Mouse (Mus musculus): Measurements from ENCODE around the gene Coq5. TPM values are rescaled to one million over a fixed set of nuclear protein-coding genes. Genes with fewer than 3 reads are reported as not detected.
"Not testable (repeated sequence)": the region's sequence is repeated elsewhere in the genome, so short reads cannot be mapped to it uniquely, and the experiment has no call there.

Coq5 gene
- polyA plus RNA-seq, 1 experiment = 17.5 TPM

DNA sequence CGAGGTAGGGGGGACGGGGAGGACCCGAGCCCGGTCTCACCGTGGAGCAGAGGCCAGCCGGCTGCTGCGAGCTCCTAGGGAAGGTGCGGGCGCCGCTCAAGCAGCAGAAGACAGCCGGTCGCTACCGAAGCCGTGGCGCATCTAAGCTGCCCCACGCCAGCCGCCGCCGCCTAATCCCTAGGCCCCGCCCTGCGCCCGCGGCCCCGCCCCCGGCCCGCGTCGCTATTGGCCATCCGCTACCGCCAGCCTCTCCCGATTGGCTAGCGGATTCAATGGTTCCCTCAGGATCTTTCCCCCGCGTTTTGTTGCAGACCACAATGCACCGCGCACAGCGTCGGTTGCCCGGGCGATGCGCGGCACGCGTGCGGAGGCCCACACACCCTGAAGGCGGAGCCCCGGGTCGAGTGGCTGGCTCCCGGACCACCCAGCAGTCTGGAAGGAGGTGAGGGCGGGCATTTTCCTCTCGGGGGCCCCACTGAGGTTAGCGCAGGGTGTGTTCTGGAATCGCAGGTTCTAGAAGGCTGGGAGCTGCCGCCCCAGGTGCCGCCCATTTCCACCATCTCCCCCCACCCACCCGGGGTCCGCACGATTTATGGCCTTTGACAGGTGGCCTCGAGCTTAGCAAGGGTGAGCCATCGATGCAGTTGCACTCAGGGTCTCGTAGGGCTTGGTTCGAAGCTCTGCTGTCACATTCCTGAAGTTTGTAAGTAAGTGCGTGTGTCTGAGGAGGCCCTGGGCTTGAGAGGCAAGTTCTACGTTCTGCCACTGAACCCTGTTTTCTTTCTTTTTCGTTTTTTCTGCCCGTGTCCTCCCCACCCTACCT is 21.5 kb downstream of the Coq5 start, which contains the start of gene Dynll1:
Gene Dynll1, minus strand, starts transcription at position 208 of the 823 bp plus-strand sequence.
- TF ChIP-seq POLR2A (IDR thresholded peaks at IDR 0.05; ENCODE audit: low read depth, low read length) (peak; percentile 96), CTCF (IDR thresholded peaks at IDR 0.05; ENCODE audit: borderline replicate concordance, insufficient read depth, low read length) (no peak)
- Histone ChIP-seq H3K4me3 (ENCODE audit: insufficient read depth, low read length) (peak within 1 kb of the TSS; percentile 62), H3K27ac (ENCODE audit: insufficient read depth, low read length) (peak within 1 kb of the TSS; percentile 45), H3K4me1 (ENCODE audit: control insufficient read depth, insufficient read depth, low read length) (peaks cover 4% of the 10 kb centered on the region; the same call in 1 of the 2 replicates)

DNA sequence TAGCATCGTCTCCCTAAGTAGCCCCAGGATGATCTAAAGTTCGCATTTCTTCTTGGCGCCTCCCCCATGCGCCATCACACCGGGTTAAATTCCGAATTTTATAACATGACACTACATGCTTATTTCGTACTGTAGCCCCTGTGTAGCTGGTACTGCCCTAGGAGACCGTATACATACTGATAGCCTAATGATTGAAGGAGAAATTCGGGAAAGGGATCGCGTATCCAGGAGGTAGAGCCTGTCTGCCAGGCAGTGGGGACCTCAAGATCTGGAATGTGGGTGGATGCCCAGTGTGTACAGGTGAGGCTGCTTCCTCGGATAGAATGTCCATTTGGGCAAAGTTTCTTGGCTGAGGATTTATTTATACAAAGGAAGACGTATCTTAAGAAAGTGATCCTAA is 22.1 kb downstream of the Coq5 start:
- no peak for TF ChIP-seq POLR2A (IDR thresholded peaks at IDR 0.05; ENCODE audit: low read depth, low read length)
- TF ChIP-seq CTCF (IDR thresholded peaks at IDR 0.05; ENCODE audit: borderline replicate concordance, insufficient read depth, low read length) = no peak

DNA sequence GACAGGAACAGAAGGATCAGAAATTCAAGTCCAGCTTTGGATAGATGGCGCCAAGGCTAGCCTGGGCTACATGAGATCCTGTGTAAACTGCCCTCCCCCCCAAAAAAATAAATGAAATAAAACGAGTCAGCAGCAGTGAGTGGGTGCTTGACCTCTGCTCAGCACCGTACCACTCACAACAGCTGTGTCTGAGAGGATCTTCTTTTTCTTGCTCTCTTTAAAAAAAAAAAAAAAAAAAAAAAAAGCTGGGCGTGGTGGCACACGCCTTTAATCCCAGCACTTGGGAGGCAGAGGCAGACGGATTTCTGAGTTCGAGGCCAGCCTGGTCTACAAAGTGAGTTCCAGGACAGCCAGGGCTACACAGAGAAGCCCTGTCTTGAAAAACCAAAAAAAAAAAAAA is 22.7 kb downstream of the Coq5 start:
- H3K4me3 ChIP-seq (ENCODE audit: insufficient read depth, low read length) = not testable (repeated sequence)

More for the DNA sequence above, 22.1 kb downstream of the Coq5 start:
- H3K4me3 ChIP-seq (ENCODE audit: insufficient read depth, low read length) = peak overlapping the region; percentile 49
- H3K4me1 ChIP-seq (ENCODE audit: control insufficient read depth, insufficient read depth, low read length) = peaks cover 4% of the 10 kb centered on the region; the same call in 1 of the 2 replicates
- H3K27ac ChIP-seq (ENCODE audit: insufficient read depth, low read length) = peak overlapping the region; percentile 4; the same call in 1 of the 2 replicates

DNA sequence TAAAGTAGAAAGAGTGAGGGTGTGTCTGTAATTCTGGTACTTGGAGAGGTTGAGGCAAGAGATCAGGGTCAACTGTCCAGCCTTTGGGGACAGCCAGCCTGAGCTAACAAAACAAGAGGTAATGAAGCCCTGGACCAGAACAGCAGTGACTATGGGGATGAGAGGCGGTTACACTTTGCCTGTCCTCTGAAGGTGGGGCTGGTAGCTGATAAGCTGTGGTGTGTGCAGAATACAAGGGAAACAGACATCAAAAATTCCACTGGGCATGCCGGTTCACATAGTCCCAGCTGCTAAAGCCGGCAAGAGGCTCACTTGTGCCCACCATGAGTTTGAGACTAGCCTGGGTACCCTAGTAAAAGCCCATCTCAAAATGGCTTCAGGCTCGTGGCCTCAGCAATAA is 32.9 kb downstream of the Coq5 start:
- H3K4me1 ChIP-seq (ENCODE audit: control insufficient read depth, insufficient read depth, low read length) = no peaks in the 10 kb centered on the region
- TF ChIP-seq CTCF (IDR thresholded peaks at IDR 0.05; ENCODE audit: borderline replicate concordance, insufficient read depth, low read length) (no peak), POLR2A (IDR thresholded peaks at IDR 0.05; ENCODE audit: low read depth, low read length) (no peak)
- no peak overlapping the region for H3K4me3 ChIP-seq (ENCODE audit: insufficient read depth, low read length)
- no peak overlapping the region for H3K27ac ChIP-seq (ENCODE audit: insufficient read depth, low read length)

More for the DNA sequence above, 22.7 kb downstream of the Coq5 start:
- not testable (repeated sequence) for H3K27ac ChIP-seq (ENCODE audit: insufficient read depth, low read length); H3K4me1 ChIP-seq (ENCODE audit: control insufficient read depth, insufficient read depth, low read length)

DNA sequence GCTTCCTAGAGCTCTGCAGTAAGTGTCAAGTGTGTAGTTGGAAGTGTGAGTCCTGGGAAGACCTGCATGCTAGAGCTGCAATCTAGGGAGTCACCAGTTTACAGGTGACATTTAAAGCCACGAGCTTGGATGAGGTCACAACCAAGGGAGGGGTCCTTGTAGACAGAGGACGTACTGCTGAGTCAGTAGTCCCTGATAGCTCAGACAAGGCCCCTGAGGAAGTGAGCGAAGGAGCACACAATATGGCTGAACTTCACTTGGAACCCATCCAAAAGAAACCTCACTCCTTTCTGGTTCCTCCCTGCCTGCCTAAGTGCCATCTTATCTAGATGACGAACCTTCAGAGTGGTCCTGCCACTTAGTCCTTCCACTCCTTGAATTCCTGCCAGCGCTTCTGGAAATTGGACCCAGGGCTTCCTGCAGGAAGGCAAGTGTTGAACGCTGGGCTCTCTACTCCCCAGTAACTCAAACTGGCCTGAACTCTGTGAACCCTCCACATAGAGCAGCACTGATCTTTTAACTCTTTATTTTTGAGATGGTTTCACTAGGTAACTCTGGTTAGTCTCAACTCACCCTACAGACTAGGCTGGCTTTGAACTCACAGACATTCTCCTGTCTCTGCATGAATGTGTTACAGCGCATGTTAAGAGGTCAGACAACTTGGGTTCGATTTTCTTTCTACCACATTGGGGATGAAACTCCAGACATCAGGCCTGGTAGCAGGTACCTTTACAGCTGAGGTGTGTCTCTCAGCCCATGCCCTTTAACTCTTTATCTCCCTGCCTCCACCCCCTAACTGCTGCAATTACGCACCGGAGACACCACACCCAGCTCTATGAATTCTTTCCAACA is 33.6 kb downstream of the Coq5 start:
- Histone ChIP-seq H3K4me3 (ENCODE audit: insufficient read depth, low read length) (no peak overlapping the region), H3K27ac (ENCODE audit: insufficient read depth, low read length) (no peak overlapping the region), H3K4me1 (ENCODE audit: control insufficient read depth, insufficient read depth, low read length) (peaks cover 2% of the 10 kb centered on the region; the same call in 1 of the 2 replicates)
- TF ChIP-seq POLR2A (IDR thresholded peaks at IDR 0.05; ENCODE audit: low read depth, low read length) = no peak
- no peak for TF ChIP-seq CTCF (IDR thresholded peaks at IDR 0.05; ENCODE audit: borderline replicate concordance, insufficient read depth, low read length)

DNA sequence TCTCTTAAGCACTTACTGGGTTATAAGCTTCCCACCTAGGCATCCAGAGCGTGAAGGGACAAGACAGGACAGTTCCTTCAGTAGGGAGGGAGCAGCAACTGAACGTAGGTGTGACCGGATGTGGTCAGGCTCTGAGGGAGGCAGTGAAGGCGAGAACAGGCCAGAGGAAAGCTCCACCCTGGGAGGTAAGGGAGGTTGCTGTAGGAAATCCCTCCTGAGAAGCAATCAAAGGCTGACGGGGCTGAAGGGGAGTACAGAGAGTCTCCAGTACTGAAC is 34.1 kb downstream of the Coq5 start:
- Histone ChIP-seq H3K4me3 (ENCODE audit: insufficient read depth, low read length) (no peak overlapping the region), H3K4me1 (ENCODE audit: control insufficient read depth, insufficient read depth, low read length) (peaks cover 2% of the 10 kb centered on the region; the same call in 1 of the 2 replicates), H3K27ac (ENCODE audit: insufficient read depth, low read length) (no peak overlapping the region)
- TF ChIP-seq CTCF (IDR thresholded peaks at IDR 0.05; ENCODE audit: borderline replicate concordance, insufficient read depth, low read length) = no peak
- no peak for TF ChIP-seq POLR2A (IDR thresholded peaks at IDR 0.05; ENCODE audit: low read depth, low read length)

DNA sequence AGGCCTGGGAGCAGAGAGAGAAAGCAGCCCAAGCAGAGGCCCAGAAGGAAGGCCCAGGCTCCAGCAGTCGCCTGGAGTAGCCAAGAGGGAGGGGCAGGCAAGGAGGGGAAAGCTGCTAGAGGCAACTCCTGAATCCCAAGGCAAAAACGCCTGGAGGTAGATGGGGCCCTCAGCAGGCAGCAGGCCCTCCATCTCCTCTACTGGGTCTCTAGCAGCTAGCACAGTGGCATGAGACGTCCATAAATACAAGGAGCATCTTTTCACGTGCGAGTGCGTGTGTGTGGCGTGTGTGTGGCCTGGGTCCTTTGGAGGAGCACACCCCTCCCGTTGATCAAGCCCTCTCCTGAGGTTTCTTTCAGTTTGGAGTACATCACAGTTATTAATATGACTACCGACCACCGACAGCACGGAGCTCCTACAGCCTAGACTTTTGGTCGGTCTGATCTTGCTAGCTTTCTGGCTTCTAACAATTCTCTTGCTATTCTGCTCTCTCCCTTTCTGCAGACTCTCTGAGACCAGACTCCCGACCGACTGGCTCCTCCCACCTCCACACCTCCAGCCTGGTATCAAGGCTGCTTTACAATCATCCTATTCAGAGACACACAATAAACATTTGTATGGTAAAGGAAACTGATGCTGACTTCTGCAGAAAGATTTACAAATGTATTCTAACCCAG is 37.6 kb downstream of the Coq5 start:
- TF ChIP-seq POLR2A (IDR thresholded peaks at IDR 0.05; ENCODE audit: low read depth, low read length) (no peak; the same call in 1 of the 2 replicates), CTCF (IDR thresholded peaks at IDR 0.05; ENCODE audit: borderline replicate concordance, insufficient read depth, low read length) (no peak)
- Histone ChIP-seq H3K4me3 (ENCODE audit: insufficient read depth, low read length) (no peak overlapping the region), H3K4me1 (ENCODE audit: control insufficient read depth, insufficient read depth, low read length) (peaks cover 2% of the 10 kb centered on the region; the same call in 1 of the 2 replicates), H3K27ac (ENCODE audit: insufficient read depth, low read length) (no peak overlapping the region)

DNA sequence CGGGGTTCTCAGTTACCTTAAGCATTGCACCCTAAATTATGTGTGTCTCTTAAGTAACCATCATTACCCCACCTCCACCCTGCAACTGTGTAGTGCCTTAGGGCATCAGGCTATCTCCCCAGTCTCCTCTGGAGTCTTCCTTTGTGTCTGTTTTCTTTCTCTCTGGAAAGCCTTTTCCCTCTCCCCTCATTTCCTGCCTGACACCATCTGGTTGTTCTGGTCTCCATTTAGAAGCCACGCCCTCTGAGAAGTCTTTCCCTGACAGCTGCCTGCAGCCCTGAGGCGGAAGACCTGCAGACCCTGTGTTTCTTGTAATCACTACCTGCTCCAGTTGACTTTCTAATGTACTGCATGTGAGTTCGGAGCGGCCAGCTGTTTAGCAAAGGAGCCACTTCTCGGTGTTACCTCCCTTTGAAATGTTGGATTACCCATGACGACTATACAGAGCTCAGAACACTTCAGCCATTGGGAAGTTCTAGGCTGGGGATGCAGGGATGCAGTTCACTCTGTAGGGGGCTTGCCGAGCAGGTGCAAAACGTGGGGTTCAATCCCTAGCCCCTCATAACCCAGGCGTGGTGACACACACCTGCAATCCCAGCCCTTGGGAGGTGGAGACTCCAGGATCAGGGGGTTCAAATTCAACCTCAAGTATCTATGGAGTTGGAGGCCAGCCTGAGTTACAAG is 38.3 kb downstream of the Coq5 start:
- Histone ChIP-seq H3K4me3 (ENCODE audit: insufficient read depth, low read length) (no peak overlapping the region), H3K27ac (ENCODE audit: insufficient read depth, low read length) (no peak overlapping the region), H3K4me1 (ENCODE audit: control insufficient read depth, insufficient read depth, low read length) (peaks cover 2% of the 10 kb centered on the region; the same call in 1 of the 2 replicates)
- TF ChIP-seq CTCF (IDR thresholded peaks at IDR 0.05; ENCODE audit: borderline replicate concordance, insufficient read depth, low read length) = no peak
- no peak for TF ChIP-seq POLR2A (IDR thresholded peaks at IDR 0.05; ENCODE audit: low read depth, low read length)

Data from embryonic fibroblast, embryonic 13.5 days (primary cell).